In genomic region chrX:136740087-136740790, GRCm38 (mm10) we compare ENCODE assay signal across 8 mouse cellular contexts. TPM values are rescaled to one million over a fixed set of nuclear protein-coding genes. Genes with fewer than 3 reads are reported as not detected.
DNase-seq lines count a peak whose midpoint lies in the region; ATAC-seq lines count a peak whose summit lies in the region.

No protein-coding gene starts in this region.

- H3K9me3 ChIP-seq in embryonic facial prominence, embryonic 13.5 days, result no peaks in the 10 kb centered on the region
- H3K9me3 ChIP-seq in stomach, embryonic 14.5 days (ENCODE audit: control insufficient read depth, low read depth, low read length), result no peaks in the 10 kb centered on the region

- no peak for ATAC-seq in embryonic facial prominence, embryonic 13.5 days (ENCODE audit: insufficient number of reproducible peaks, insufficient read depth, low FRiP score, low TSS enrichment, low read depth)
- no peak for ATAC-seq in stomach, embryonic 14.5 days (ENCODE audit: insufficient number of reproducible peaks, insufficient read depth, low FRiP score, low read depth)

- 19% methylated on average over 15 of the region's 15 CpGs for WGBS in embryonic facial prominence, embryonic 13.5 days
- 22% methylated on average over 15 of the region's 15 CpGs for WGBS in stomach, embryonic 14.5 days

- peak overlapping the region; percentile 82; the same call in 1 of the 2 replicates for H3K27ac ChIP-seq in embryonic facial prominence, embryonic 13.5 days
- peak overlapping the region; percentile 73 for H3K27ac ChIP-seq in stomach, embryonic 14.5 days (ENCODE audit: low read length)

- no peaks in the 10 kb centered on the region for H3K27me3 ChIP-seq in embryonic facial prominence, embryonic 13.5 days
- H3K27me3 ChIP-seq in stomach, embryonic 14.5 days (ENCODE audit: control insufficient read depth, insufficient read depth, low read length), result no peaks in the 10 kb centered on the region

- peak overlapping the region; percentile 55 for H3K4me3 ChIP-seq in embryonic facial prominence, embryonic 13.5 days
- H3K4me3 ChIP-seq in stomach, embryonic 14.5 days (ENCODE audit: low read depth, low read length), result peak overlapping the region; percentile 46

- 0 out of 2 replicates have a peak, but pooled peaks cover 7% of the 10 kb centered on the region for H3K4me1 ChIP-seq in embryonic facial prominence, embryonic 13.5 days
- peaks cover 3% of the 10 kb centered on the region; the same call in 1 of the 2 replicates for H3K4me1 ChIP-seq in stomach, embryonic 14.5 days (ENCODE audit: control insufficient read depth, insufficient read depth, low read length)

- H3K9ac ChIP-seq in embryonic facial prominence, embryonic 13.5 days, result peak overlapping the region; percentile 80
- peak overlapping the region; percentile 51 for H3K9ac ChIP-seq in stomach, embryonic 14.5 days (replicated peaks; ENCODE audit: low read depth, low read length)

- H3K4me2 ChIP-seq in embryonic facial prominence, embryonic 13.5 days, result peak overlapping the region; percentile 60; the same call in 1 of the 2 replicates
- H3K4me2 ChIP-seq in stomach, embryonic 14.5 days (replicated peaks; ENCODE audit: low read depth, low read length), result peak overlapping the region; percentile 51; the same call in 1 of the 2 replicates

- peaks cover 7% of the 10 kb centered on the region for H3K36me3 ChIP-seq in embryonic facial prominence, embryonic 13.5 days
- peaks cover 4% of the 10 kb centered on the region; the same call in 1 of the 2 replicates for H3K36me3 ChIP-seq in stomach, embryonic 14.5 days (ENCODE audit: control insufficient read depth, insufficient read depth, low read length)

- peak; percentile 64 for DNase-seq in embryo, embryonic 10.5 days (ENCODE audit: low spot score)
- DNase-seq in embryo, embryonic 10 days (ENCODE audit: low spot score), result no peak
- DNase-seq in 3T3-L1 (ENCODE audit: low read depth, low spot score) (peak; percentile 56), liver (peak; percentile 12)
- no peak for DNase-seq in cerebellum, adult 9-11 months
- DNase-seq in thymus, postnatal 14 days, result no peak

RNA-seq across cellular contexts. Expression of gene Morf4l2, which starts 3.3 kb away (rescaled TPM):
- polyA plus RNA-seq in embryonic facial prominence, embryonic 13.5 days (2015; fragmentation: Nextera tagmentation; extraction: Ambion mirVana), result 603 and 642 TPM in 2 replicates
- polyA plus RNA-seq in stomach, embryonic 14.5 days (2014; fragmentation: Nextera tagmentation; extraction: Ambion mirVana), result 523 and 569 TPM in 2 replicates

RNA-seq across cellular contexts. Expression of gene Tceal1, which starts 32.5 kb away (rescaled TPM):
- polyA plus RNA-seq in embryonic facial prominence, embryonic 13.5 days (2015; fragmentation: Nextera tagmentation; extraction: Ambion mirVana), result 11.9 and 13.2 TPM in 2 replicates
- 10.4 and 11.1 TPM in 2 replicates for polyA plus RNA-seq in stomach, embryonic 14.5 days (2014; fragmentation: Nextera tagmentation; extraction: Ambion mirVana)

RNA-seq across cellular contexts. Expression of gene Glra4, which starts 39.7 kb away (rescaled TPM):
- not detected in 2 replicates for polyA plus RNA-seq in embryonic facial prominence, embryonic 13.5 days (2015; fragmentation: Nextera tagmentation; extraction: Ambion mirVana)
- polyA plus RNA-seq in stomach, embryonic 14.5 days (2014; fragmentation: Nextera tagmentation; extraction: Ambion mirVana), result 0.14 TPM in 1 of 2 replicates, not detected in the other

Comparison
In these comparisons a context has a peak if more than half of its experiments do, and no peak if none do; other contexts are left out.
1. DNase-seq: peak in embryo, embryonic 10.5 days (single experiment), 3T3-L1 (single experiment) and liver (single experiment); none in embryo, embryonic 10 days (single experiment), cerebellum, adult 9-11 months (single experiment) and thymus, postnatal 14 days (single experiment).